Mouse (Mus musculus) heart, embryonic 11.5 days (tissue): ENCODE measurements around the gene Zc3hav1. TPM values are rescaled to one million over a fixed set of nuclear protein-coding genes. Genes with fewer than 3 reads are reported as not detected.

ENCODE experiments used
- ATAC-seq: fragments of 200-750 bp; cut with Nextera tagmentation; replicated peaks from 2 replicates; pipeline ENCODE4 v1.8.0; 2017; ENCODE audit warnings: moderate library complexity; ENCODE audit not compliant: insufficient number of reproducible peaks, low FRiP score, low TSS enrichment
- H3K27ac ChIP-seq: fragments of 300-500 bp; sonication (generic); 2 replicates; pipeline ENCODE4 v1.5.1; 2014; ENCODE audit warnings: mild to moderate bottlenecking, low read depth, low read length
- H3K27me3 ChIP-seq: fragments of 300-500 bp; sonication (generic); 2 replicates; pipeline ENCODE4 v1.6.1; 2014; ENCODE audit warnings: mild to moderate bottlenecking, low read length, mixed read lengths; ENCODE audit not compliant: control insufficient read depth, insufficient read depth
- H3K36me3 ChIP-seq: fragments of 300-500 bp; sonication (generic); 2 replicates; pipeline ENCODE4 v1.6.1; 2014; ENCODE audit warnings: mild to moderate bottlenecking, low read length, moderate library complexity, mixed read lengths; ENCODE audit not compliant: control insufficient read depth, insufficient read depth
- H3K4me1 ChIP-seq: fragments of 300-500 bp; sonication (generic); 2 replicates; pipeline ENCODE4 v1.6.1; 2014; ENCODE audit warnings: low read length; ENCODE audit not compliant: control insufficient read depth, insufficient read depth
- H3K4me2 ChIP-seq: fragments of 300-500 bp; sonication (generic); 2 replicates; pipeline ENCODE4 v1.6.1; 2014; ENCODE audit warnings: mild to moderate bottlenecking, moderate library complexity
- H3K4me3 ChIP-seq: fragments of 300-500 bp; sonication (generic); 2 replicates; pipeline ENCODE4 v1.5.1; 2014; ENCODE audit warnings: low read depth, low read length
- H3K9ac ChIP-seq: fragments of 300-500 bp; sonication (generic); 2 replicates; pipeline ENCODE4 v1.6.1; 2014; ENCODE audit warnings: mild to moderate bottlenecking, low read depth, low read length, moderate library complexity
- H3K9me3 ChIP-seq: fragments of 300-500 bp; sonication (generic); replicated peaks from 2 replicates; pipeline ENCODE4 v1.6.1; 2016; ENCODE audit warnings: low read length; ENCODE audit not compliant: control insufficient read depth
- WGBS: fragments of 180-500 bp; shearing (Covaris S2); extraction: QIAGEN DNeasy Blood & Tissue Kit; methylation state at CpG from one replicate; pipeline ENCODE4 v1.1.7; 2014; ENCODE audit not compliant: insufficient replicate concordance; 5-methylcytosine and 5-hydroxymethylcytosine counted together
- polyA plus RNA-seq: library from polyadenylated mRNA; unstranded; fragments of >200 nt; fragmentation: Nextera tagmentation; extraction: Ambion mirVana; gene quantifications from 2 replicates; pipeline ENCODE4 v1.2.1, GENCODE M21; 2014

The Zc3hav1 gene
- polyA plus RNA-seq, 1 experiment from 2014 or later: 11.3 TPM

GRCm38 (mm10) chr6:38297580-38298245 lies 56.7 kb downstream of the Zc3hav1 start:
- no peak for ATAC-seq
- peaks cover 22% of the 10 kb centered on the region for H3K36me3 ChIP-seq
- peak overlapping the region; percentile 86 for H3K4me3 ChIP-seq
- H3K27ac ChIP-seq: peak overlapping the region; percentile 97
- H3K4me2 ChIP-seq: peak overlapping the region; percentile 76
- peaks cover 6% of the 10 kb centered on the region; the same call in 1 of the 2 replicates for H3K4me1 ChIP-seq
- H3K27me3 ChIP-seq: no peaks in the 10 kb centered on the region
- H3K9ac ChIP-seq: peak overlapping the region; percentile 98
- H3K9me3 ChIP-seq: no peaks in the 10 kb centered on the region
- 45% methylated on average over 12 of the region's 12 CpGs for WGBS

GRCm38 (mm10) chr6:38293708-38294107 lies 60.7 kb downstream of the Zc3hav1 start:
- H3K9ac ChIP-seq: no peak overlapping the region
- ATAC-seq: no peak
- H3K4me2 ChIP-seq: no peak overlapping the region
- no peak overlapping the region for H3K27ac ChIP-seq
- H3K9me3 ChIP-seq: no peaks in the 10 kb centered on the region
- peaks cover 26% of the 10 kb centered on the region for H3K36me3 ChIP-seq
- no peaks in the 10 kb centered on the region for H3K27me3 ChIP-seq
- no peak overlapping the region for H3K4me3 ChIP-seq
- 72% methylated on average over 3 of the region's 3 CpGs for WGBS
- H3K4me1 ChIP-seq: 0 out of 2 replicates have a peak, but pooled peaks cover 2% of the 10 kb centered on the region

GRCm38 (mm10) chr6:38292871-38293646 lies 61.3 kb downstream of the Zc3hav1 start:
- H3K4me1 ChIP-seq: 0 out of 2 replicates have a peak, but pooled peaks cover 2% of the 10 kb centered on the region
- H3K9ac ChIP-seq: no peak overlapping the region
- peaks cover 31% of the 10 kb centered on the region for H3K36me3 ChIP-seq
- no peak overlapping the region for H3K4me2 ChIP-seq
- H3K4me3 ChIP-seq: no peak overlapping the region
- no peaks in the 10 kb centered on the region for H3K9me3 ChIP-seq
- 66% methylated on average over 11 of the region's 11 CpGs for WGBS
- no peak overlapping the region for H3K27ac ChIP-seq
- no peak for ATAC-seq
- H3K27me3 ChIP-seq: no peaks in the 10 kb centered on the region

- H3K36me3 ChIP-seq: peaks cover 31% of the 10 kb centered on the region
- H3K4me3 ChIP-seq: no peak overlapping the region
- H3K9me3 ChIP-seq: peaks cover 9% of the 10 kb centered on the region
- no peak overlapping the region for H3K4me2 ChIP-seq
- no peaks in the 10 kb centered on the region for H3K27me3 ChIP-seq
- H3K9ac ChIP-seq: no peak overlapping the region
- H3K27ac ChIP-seq: no peak overlapping the region
- ATAC-seq: no peak
- WGBS: 92% methylated on average over 19 of the region's 19 CpGs
- H3K4me1 ChIP-seq: no peaks in the 10 kb centered on the region
Observed at GRCm38 (mm10) chr6:38284422-38284821, 70.0 kb downstream of the Zc3hav1 start.

GRCm38 (mm10) chr6:38264466-38264865 lies 89.9 kb downstream of the Zc3hav1 start:
- no peaks in the 10 kb centered on the region for H3K9me3 ChIP-seq
- H3K4me3 ChIP-seq: no peak overlapping the region
- H3K9ac ChIP-seq: no peak overlapping the region
- H3K4me1 ChIP-seq: no peaks in the 10 kb centered on the region
- ATAC-seq: no peak
- no peaks in the 10 kb centered on the region for H3K36me3 ChIP-seq
- H3K27ac ChIP-seq: no peak overlapping the region
- 64% methylated on average over 7 of the region's 7 CpGs for WGBS
- no peak overlapping the region for H3K4me2 ChIP-seq
- H3K27me3 ChIP-seq: no peaks in the 10 kb centered on the region

GRCm38 (mm10) chr6:38263393-38264159 lies 90.8 kb downstream of the Zc3hav1 start:
- H3K9ac ChIP-seq: no peak overlapping the region
- no peaks in the 10 kb centered on the region for H3K9me3 ChIP-seq
- no peak overlapping the region for H3K27ac ChIP-seq
- no peaks in the 10 kb centered on the region for H3K4me1 ChIP-seq
- no peak for ATAC-seq
- H3K27me3 ChIP-seq: no peaks in the 10 kb centered on the region
- no peak overlapping the region for H3K4me2 ChIP-seq
- no peaks in the 10 kb centered on the region for H3K36me3 ChIP-seq
- H3K4me3 ChIP-seq: no peak overlapping the region
- WGBS: 61% methylated on average over 5 of the region's 5 CpGs

GRCm38 (mm10) chr6:38261877-38262276 lies 92.5 kb downstream of the Zc3hav1 start:
- Histone ChIP-seq H3K27me3 (no peaks in the 10 kb centered on the region), H3K9me3 (no peaks in the 10 kb centered on the region), H3K4me2 (no peak overlapping the region), H3K27ac (no peak overlapping the region), H3K9ac (no peak overlapping the region), H3K4me3 (no peak overlapping the region), H3K36me3 (no peaks in the 10 kb centered on the region), H3K4me1 (no peaks in the 10 kb centered on the region)
- WGBS: 62% methylated on average over 4 of the region's 4 CpGs
- no peak for ATAC-seq

- Histone ChIP-seq H3K27me3 (0 out of 2 replicates have a peak, but pooled peaks cover 3% of the 10 kb centered on the region), H3K9me3 (no peaks in the 10 kb centered on the region), H3K9ac (no peak overlapping the region), H3K36me3 (no peaks in the 10 kb centered on the region), H3K4me2 (no peak overlapping the region), H3K27ac (no peak overlapping the region), H3K4me1 (peaks cover 5% of the 10 kb centered on the region; the same call in 1 of the 2 replicates), H3K4me3 (no peak overlapping the region)
- no peak for ATAC-seq
- 91% methylated on average over 8 of the region's 8 CpGs for WGBS
Observed at GRCm38 (mm10) chr6:38257506-38257905, 96.9 kb downstream of the Zc3hav1 start.
